Mouse (Mus musculus): ENCODE data around the gene Sgca. TPM values are rescaled to one million over a fixed set of nuclear protein-coding genes. Genes with fewer than 3 reads are reported as not detected.
"Not testable (repeated sequence)": the region's sequence is repeated elsewhere in the genome, so short reads cannot be mapped to it uniquely, and the experiment has no call there.

Gene Sgca
- total RNA-seq, 2 experiments from 2014 or later, result 169 to 222 TPM

GRCm38 (mm10) chr11:94987851-94988250 lies 11.7 kb upstream of the Sgca start:
- DNase-seq (ENCODE audit: low spot score in 2 of 2), result no peak

GRCm38 (mm10) chr11:94987341-94987740 lies 11.2 kb upstream of the Sgca start:
- no peak for DNase-seq (ENCODE audit: low spot score in 2 of 2)

- DNase-seq (ENCODE audit: low spot score in 2 of 2), result no peak
These were observed 10.3 kb upstream of the Sgca start for GRCm38 (mm10) chr11:94986435-94986834.

GRCm38 (mm10) chr11:94985822-94986221 lies 9.7 kb upstream of the Sgca start:
- DNase-seq (ENCODE audit: low spot score in 2 of 2), result no peak

GRCm38 (mm10) chr11:94985140-94985539 lies 9.0 kb upstream of the Sgca start:
- DNase-seq (ENCODE audit: low spot score in 2 of 2), result no peak

DNA sequence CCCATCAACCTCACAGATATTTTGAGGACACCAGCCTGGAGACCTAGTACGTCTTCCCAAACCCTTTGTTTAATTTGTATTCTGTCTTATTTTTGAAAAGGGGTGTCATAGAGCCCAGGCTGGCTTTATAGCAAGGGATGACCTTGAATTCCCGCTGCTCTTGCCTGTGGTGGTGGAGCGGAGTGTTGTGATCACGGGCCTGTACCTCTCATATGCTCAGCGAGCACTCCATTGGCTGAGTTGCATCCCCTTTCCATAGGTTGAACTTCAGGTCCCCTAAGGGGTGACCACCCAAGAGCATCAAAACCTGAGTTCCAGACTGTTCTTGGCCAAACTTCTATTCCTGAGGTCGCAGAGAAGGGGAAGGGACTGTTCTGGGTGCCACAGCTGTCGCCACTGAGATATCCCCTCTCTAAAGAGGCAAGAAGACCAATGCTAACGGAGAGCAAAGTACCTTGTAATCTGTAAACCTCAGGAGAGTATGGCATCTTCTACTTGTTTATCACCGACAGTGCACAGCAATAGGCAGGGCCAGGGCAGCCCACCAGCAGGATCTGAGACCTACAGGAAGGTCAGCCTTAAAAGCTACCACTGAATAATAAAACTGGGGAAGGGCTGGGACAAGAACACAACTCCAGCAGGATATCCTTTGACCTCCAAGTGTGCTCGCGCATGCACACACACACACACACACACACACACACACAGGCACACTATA lies 3.5 kb upstream of the Sgca start:
- no peak for DNase-seq (ENCODE audit: low spot score in 2 of 2)

- peak; percentile 91 to 95 for DNase-seq (ENCODE audit: low spot score in 2 of 2)
These were observed 2.8 kb upstream of the Sgca start for GRCm38 (mm10) chr11:94978947-94979346.

DNA sequence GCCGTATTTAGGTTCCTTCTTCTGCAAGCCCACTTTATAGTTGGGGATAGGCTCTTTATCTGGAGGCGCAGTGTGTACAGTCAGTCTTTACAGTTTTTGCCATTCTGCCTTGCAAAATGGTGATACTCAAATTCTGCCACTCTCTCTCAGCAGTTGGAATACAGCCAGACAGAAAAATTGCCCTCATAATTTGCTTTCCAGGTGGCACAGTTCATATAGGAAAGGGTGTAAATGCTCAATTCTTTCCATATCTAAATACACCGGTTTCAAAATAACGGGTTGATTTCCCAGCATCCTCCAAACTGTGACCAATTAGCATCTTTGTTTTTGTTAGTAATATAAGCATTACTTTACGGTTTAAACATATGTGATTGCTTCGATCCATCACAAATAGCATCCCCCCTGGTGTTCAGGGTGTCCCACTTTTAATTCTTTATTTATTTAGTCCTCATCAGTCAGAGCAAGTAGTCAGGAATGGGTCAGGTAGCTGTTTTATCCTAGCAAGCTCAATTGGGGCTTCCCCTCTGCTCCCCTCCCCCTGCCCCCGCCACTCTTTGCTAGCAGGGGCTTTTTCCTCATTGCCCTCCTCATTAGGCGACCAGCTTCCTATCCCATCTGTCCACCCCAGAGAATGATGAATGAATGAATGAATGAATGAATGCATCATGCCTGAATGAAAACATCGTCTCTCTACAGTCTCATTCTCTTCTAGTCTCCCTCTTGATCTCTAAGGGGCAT lies 2.2 kb upstream of the Sgca start:
- no peak for DNase-seq (ENCODE audit: low spot score in 2 of 2)

DNA sequence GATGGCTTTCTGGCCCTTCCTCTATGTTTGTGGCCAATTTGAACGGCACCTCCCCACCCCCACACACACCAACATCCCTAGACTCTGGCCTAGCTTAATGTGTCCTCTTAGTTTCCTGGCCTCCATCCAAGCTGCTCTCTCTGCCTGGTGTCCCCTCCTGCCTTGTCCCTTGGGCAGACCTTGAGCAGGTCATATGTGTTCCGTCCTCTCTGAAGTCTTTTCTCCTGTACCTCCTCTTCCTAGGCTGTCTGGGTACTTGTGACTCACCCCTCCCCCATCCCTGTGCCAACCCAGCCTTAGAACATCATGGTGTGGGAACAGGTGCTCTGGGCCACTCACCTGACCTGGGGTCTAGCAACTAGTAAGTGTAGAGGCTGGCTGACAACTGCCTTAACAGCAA lies 1.2 kb downstream of the Sgca start:
- DNase-seq (ENCODE audit: low spot score in 2 of 2), result no peak

DNA sequence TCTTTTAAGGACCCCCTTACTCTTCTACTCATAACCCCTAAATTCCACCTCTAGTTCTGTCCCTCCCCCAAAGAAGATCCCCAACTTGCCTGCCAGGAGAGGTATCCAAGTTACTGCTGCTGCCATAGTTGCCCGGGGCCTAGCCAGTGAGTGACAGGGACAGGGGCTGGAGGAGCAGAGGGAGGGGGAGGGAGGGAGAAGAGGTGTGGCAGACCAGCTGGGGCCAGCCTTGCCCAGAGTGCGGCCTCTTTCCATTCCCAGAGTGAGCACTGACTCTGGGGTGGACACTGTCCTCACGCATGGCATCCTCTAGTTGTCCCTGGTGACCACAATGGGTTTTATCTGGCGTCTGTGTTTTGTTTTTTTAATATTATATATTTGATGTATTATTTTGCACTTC lies 2.8 kb downstream of the Sgca start:
- DNase-seq (ENCODE audit: low spot score in 2 of 2), result peak in 1 of 2 experiments; percentile 60

DNA sequence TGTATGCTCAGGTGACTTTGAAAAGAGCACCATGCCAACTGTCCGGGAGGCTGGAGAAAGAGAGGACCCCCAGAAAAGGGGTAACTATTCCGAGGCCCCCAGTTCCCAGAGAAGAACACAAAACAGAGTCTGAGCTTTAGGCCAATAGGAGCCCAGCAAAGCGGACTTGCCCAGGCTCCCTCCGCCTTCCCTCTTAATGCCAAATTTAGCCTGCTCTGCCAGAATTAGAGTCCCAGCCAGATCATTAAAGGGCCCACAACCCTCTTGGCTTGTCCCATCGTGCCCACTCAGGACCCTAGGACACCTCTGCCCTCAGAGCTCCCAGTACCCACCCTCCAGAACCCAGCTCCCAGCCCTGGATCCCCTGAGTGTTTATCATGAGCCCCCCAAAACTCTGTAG lies 3.2 kb downstream of the Sgca start:
- no peak for DNase-seq (ENCODE audit: low spot score in 2 of 2)

DNA sequence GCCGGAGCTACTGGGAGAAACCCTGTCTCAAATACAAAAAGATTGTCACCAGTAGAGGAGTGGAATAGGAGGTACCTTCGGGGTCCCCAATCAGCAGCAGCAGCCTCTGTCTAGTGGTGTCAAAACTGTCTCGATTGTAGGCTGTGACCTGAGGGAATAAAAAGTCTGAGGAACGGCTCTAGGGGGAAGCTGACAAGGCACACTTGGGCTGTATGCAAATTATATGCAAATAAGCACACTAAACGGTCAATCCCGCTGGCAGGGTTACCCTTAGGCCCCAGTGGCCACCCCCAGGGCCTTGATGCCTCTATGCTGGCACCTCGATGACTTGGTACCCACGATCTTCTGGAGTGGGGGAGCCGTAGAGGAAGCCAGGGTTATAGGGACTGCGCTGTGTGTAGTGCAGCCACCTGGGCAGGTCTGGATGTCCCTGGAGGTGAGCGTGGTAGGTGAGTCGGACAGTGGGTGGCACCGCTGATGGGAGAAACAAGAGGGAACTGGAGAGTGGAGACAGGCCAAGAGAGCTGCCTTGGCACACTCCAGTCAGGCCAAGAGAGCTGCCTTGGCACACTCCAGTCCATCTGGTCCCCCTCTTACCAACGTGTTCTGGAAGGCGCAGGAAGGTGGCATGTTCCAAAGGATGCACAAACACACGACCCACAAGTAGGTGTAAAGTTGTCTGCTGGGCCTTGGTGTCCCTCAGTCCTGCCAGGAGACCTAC lies 4.1 kb downstream of the Sgca start:
- DNase-seq (ENCODE audit: low spot score in 2 of 2), result no peak

DNA sequence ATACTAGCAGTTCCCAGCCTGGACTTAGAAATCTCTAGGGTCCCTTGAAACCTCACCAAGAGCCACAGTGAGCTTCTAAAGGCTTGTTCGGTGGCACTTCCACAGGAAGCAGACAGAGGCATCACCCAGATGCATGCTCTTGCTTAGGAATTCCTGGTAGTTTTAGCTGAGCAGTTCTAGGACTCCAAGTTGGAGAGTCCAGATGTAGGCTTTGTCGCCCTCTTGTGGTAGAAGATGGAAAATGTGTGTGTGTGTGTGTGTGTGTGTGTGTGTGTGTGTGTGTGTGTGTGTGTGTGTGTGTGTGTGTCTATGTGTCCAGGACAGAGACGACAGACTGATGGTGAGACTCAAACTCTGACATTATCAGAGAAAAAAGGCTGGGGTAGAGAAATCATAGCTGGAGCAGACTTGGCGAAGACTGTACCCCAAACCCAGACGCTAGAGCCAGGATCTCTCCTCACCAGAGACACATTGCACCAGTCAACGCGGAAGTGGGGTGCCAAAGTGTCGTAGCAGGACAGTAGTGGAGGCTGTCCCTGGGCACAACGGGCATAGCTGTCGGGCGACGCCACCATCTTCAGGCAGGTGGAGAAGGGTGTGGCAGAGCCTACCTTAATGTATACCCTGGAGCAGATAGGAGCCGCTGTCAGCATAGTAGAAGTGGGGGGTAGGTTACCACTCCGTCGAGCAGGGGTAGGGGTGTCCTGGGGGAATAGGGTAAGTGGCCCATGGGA lies 5.8 kb downstream of the Sgca start:
- peak in 1 of 2 experiments; percentile 78 for DNase-seq (ENCODE audit: low spot score in 2 of 2)

DNA sequence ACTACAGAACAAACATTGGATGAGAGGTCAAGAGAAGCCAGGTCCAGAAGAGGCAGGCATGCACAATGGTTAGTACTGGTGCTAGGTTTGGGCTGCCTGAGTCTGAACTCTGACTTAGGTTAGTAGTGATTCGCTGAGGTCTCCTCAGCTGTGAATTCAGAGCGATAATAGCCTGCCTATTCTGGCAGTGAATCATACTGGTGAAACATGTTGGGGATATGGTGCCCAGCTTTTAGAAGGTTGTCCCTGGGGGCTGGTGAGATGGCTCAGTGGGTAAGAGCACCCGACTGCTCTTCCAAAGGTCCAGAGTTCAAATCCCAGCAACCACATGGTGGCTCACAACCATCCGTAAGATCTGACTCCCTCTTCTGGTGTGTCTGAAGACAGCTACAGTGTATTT lies 6.4 kb downstream of the Sgca start:
- not testable (repeated sequence) for DNase-seq (ENCODE audit: low spot score in 2 of 2)

- DNase-seq (ENCODE audit: low spot score in 2 of 2), result no peak
These were observed 7.9 kb downstream of the Sgca start for GRCm38 (mm10) chr11:94968187-94968586.

- DNase-seq (ENCODE audit: low spot score in 2 of 2), result no peak
These were observed 8.7 kb downstream of the Sgca start, which contains the start of gene Hils1 for GRCm38 (mm10) chr11:94967419-94967818. Hils1 (plus strand) TSS chr11:94967593.

DNA sequence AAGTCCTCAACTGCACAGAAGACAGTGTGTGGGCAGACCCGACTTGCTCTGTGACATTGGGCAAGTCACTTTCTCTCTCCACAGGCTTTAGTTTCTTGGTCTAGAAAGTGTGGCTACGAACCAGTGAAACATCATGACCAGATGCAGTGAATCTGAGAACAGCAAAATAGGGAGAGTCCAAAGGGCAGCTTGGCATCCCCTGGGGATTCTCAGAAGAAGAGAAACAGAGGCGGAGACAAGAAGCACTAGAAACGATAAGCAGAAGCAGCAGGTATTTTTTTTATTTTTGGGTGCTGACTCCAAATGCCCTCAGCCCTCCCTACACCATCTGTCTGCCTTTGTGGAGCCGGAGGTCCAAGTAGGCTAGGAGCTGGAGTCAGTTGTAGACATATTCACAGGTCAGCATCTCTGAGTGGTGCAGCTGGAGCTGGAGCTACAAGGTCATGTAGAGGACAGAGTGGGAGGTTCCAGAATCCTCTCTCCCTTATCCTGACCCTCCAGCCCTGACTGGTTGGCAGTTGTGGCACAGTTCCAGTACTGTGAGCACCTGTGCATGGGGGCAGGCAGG lies 13.5 kb downstream of the Sgca start:
- no peak for DNase-seq (ENCODE audit: low spot score in 2 of 2)

DNA sequence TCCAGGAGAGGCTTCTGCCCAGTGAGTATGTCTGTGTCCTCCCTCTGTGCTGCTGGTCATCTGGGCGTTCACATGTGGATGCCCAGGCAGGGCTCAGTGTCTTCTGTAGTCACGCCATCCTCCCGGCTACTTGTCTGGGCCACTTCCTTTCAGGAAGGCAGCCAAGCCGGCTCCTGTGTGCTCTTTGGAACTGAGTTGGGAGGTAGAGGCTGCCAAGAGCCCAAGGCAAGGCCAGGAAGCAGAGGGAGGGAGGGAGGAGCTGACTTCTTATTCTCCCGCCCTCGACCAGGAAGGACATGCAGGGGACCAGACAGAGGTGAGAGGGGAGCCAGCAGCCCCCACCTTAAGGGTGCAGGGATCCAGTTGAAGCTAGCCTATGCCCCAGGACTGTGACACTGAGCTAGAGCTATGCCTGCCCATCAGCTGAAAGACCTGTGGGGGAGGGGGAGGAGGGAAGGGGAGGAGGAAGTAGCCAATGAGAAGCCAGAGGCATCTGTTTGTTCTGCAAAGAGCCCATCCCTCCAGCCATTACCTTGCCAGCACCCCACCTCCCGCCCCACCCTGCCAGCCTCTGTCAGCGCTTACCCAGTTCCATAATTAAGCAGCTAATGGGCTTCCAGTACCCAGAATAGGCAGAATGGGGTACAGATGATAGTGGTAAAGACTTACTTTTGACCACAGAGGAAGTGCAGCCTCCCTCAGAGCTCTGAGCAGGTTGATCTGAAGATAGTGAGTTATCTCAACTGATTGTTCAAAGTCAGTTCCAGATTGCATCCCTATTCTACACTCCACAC lies 17.9 kb downstream of the Sgca start:
- DNase-seq (ENCODE audit: low spot score in 2 of 2), result peak; percentile 70 to 82

GRCm38 (mm10) chr11:94957693-94958064 lies 18.4 kb downstream of the Sgca start:
- DNase-seq (ENCODE audit: low spot score in 2 of 2), result no peak

DNA sequence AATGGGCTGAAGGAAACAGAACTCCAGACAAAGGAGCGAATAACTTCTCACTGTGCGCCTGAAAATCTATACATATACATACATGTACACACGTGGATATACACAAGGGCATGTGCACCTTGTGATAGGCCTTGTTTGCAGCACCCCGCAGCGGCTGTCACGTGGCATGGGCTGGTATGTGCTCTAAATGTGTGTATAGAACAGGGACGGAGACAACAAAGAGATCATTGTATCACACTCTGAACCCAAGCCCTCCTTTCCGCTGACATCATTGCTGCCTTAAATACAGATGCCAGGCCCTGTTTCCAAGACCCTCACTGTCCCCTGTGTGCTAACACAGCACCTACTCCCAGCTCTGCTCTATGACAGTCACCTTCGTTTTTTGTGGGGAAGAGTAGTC lies 21.0 kb downstream of the Sgca start:
- DNase-seq (ENCODE audit: low spot score in 2 of 2), result no peak
